Mouse (Mus musculus) megakaryocyte, embryonic 14.5 days (primary cell): ENCODE data around the gene Rgs14.

Experiments
- FLI1 ChIP-seq: IDR thresholded peaks from 2 replicates; pipeline ENCODE4 v1.6.1; 2012; ENCODE audit warnings: low read length, inconsistent platforms, mixed read lengths
- GATA1 ChIP-seq: IDR thresholded peaks from 3 replicates; pipeline ENCODE4 v1.6.1; 2012; ENCODE audit warnings: mixed read lengths, low read length, inconsistent platforms, borderline replicate concordance

DNA sequence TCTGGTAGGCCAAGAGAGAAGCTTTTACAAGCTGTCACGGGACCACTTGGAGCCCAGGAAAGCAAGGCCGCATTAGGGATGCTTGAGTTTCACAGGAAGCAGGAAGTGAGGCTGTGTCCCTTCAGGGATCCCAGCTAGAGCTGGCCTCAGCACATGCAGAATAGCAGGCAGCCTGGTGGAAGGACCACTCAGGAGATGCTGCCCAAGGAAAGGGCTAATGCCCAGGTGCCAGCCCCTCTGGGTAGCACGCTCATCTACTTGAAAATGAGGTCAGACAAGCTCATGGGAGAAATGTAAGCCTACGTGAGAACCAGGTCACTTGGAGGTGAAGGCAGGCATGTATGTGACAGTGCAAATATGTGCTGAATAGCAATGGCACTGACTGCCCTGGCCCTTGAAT lies 42.4 kb upstream of the Rgs14 start:
- TF ChIP-seq FLI1 (no peak), GATA1 (no peak)
